Mouse (Mus musculus) megakaryocyte, embryonic 14.5 days (primary cell): Measurements from ENCODE around the gene Lhfpl3.

Experiments
- FLI1 ChIP-seq: IDR thresholded peaks from 2 replicates; pipeline ENCODE4 v1.6.1; 2012; ENCODE audit warnings: low read length, inconsistent platforms, mixed read lengths
- GATA1 ChIP-seq: IDR thresholded peaks from 3 replicates; pipeline ENCODE4 v1.6.1; 2012; ENCODE audit warnings: mixed read lengths, low read length, inconsistent platforms, borderline replicate concordance

GRCm38 (mm10) chr5:22943306-22943705 lies 197.4 kb downstream of the Lhfpl3 start:
- TF ChIP-seq FLI1, result no peak
- TF ChIP-seq GATA1, result no peak
